Mouse (Mus musculus) MEL-GATA-1-ER (cell line): Measurements from ENCODE around the gene Rps13.
"Not testable (repeated sequence)": the region's sequence is repeated elsewhere in the genome, so short reads cannot be mapped to it uniquely, and the experiment has no call there.

Source experiments
- DNase-seq: peaks from one replicate; pipeline ENCODE4 v3.0.0-alpha.2; 2012; ENCODE audit warnings: low read depth; ENCODE audit errors: extremely low read depth

Gene Rps13

DNA sequence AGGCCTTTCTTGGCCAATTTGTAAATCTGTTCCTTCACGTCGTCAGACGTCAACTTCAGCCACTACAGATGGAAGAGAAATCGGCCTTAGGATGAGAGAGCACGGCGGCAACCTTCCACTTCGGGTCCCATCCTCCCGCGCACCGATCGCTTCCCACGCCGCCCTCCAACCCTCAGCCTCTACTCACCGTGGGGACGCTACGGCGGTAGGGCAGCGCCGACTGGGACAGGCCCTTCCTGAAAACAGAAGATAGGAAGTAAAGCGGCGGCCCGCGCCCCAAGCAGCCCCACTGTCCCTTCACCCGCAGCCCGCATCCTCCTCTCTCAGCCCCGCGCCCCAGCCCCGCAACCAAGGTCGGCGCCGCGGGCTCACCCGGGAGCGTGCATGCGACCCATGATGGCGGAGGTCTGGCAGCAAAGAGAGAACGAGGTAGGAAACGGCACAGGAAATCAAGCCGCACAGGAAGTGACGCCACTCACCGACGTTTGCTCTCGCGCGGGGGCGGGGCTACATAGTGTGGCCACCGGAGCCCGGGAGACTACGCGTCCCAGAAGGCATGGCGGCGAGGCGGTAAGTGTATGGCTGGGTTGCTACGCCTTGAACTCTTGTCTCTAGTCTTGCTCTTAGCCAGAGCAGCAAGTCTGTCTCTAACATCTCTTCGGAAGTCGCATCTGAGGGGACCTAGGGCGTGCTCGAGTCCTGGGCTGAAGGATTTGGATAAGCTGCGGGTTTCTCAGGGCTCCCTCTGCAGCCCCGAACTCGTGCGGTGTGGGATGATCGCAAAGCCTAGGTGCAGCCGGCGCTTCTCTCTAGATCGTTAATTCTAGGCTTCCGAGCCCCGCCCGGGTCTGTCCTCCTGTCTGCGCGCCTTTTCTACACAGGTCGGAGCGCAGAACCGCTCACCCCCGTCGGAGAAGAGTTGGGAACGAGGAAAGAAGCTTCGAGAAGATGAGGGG is at the start of gene Rps13:
Rps13 (minus strand) TSS at position 483 of the 956 bp plus-strand sequence.
- DNase-seq: peak; percentile 85

DNA sequence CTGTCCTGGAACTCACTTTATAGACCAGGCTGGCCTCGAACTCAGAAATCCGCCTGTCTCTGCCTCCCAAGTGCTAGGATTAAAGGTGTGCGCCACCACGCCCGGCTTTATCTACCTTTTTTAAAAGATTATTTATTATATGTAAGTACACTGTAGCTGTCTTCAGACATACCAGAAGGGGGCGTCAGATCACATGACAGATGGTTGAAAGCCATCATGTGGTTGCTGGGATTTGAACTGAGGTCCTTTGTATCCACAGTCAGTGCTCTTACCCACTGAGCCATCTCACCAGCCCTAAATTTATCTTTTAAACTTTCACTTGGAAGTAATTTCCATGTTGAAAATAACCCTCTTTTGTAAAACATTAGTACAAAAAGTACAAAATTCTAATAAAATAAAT is 45.2 kb upstream of the Rps13 start:
- DNase-seq: not testable (repeated sequence)

DNA sequence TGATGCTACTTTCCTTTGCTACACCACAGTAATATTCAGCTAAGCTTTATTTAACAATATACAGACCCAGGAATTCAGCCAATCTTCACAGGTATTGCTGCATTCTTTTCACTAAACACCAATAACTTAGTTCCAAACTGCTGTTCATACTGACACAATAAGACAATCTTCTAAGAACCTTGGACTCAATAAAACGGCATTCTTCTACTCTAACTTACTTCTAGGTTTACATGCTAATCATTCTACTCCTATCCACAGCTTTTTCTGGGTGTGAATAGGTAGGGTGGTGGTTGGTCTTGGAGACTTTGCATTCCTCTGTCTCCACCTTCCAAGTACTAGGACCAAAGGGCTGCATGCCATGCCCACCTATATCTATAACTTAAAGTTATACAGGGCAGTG is 40.3 kb upstream of the Rps13 start:
- DNase-seq: no peak

DNA sequence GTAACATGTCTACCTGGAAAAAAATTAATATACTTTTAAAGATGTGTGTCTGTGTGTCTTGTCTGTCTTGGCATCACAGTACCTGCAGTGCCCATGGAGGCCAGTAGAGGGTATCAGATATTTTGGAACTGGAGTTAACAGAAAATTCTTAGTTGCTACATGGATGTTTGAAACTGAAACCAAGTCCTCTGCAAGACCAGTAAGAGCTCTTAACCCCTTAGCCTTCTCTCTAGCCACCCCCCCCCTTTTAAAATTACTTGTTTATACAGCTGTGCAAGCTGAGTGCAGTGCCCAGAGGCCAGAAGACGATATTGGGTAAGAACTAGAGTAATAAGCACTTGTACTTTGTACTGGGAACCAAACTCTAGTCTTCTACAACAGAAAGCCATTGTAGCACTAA is 2.2 kb upstream of the Rps13 start:
- DNase-seq: peak; percentile 75

DNA sequence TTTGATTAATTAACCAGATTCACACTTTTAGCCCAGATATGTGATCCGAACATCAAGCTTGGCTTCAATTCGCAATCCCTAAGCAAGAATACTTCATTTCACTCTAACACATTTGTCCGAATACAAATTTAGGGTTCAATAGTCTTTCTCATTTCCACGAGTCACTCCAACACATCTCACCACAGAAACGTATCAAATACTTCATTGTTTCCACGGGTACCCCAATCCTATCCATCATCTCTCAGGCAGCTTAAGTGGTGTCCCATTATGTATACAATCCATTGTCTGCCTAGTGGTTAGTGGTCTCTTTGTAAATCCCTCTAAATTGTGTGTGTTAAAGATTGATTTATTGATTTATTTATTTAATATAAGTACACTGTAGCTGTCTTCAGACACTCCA is 1.1 kb upstream of the Rps13 start:
- no peak for DNase-seq

DNA sequence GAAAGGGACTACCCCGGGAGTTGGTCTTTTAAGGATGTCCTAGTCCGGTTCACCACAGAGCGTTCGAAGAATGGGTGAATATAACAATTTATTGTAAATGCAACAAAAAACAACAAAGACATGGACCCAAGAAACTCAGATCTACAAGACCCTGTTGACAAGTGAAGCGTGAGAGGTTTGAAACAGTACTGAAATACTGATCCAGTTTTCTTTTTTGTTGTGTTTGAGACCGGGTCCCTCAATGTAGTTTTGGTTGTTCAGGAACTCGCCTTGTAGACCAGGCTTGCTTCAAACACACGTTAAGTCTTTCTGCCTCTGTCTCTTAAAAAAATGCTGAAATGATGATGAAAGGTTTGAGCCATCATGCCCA is 659 bp upstream of the Rps13 start:
- DNase-seq: no peak

DNA sequence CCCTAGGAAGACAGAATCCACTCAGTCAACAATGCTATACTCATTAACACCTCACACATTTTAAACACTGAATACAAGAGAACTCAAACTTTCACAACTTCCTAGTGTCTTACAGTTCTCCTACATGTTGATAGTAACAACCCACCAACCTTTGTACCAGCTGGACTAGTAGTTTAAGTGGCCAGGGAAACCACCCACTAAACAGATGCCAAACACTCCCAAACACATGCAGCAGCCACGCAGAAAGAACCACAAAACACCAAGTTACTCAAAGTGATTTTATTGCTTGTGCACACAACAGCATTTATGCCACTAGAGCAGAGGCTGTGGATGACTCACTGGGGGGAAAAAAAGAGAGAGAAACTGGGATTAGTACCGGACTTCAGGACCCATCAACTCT is 2.7 kb downstream of the Rps13 start:
- DNase-seq: no peak

DNA sequence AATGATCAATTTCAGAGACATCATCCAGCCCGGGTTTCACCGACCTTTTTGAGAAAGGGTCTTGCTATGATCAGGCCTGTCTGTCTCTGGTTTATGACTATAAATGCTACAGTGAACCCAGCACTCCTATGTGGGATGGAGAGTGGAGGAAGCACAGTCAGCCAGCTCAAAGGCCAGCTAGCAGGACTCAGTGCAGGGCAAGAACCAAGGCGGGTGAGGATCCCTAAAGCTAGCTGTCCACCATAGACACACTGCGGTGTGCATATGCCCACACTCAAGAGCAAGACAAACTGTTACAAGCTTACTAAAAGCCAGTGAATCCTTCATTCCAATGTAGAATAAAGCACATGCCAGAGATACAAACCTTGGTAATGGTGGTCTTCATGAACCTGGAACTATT is 4.1 kb downstream of the Rps13 start:
- no peak for DNase-seq

DNA sequence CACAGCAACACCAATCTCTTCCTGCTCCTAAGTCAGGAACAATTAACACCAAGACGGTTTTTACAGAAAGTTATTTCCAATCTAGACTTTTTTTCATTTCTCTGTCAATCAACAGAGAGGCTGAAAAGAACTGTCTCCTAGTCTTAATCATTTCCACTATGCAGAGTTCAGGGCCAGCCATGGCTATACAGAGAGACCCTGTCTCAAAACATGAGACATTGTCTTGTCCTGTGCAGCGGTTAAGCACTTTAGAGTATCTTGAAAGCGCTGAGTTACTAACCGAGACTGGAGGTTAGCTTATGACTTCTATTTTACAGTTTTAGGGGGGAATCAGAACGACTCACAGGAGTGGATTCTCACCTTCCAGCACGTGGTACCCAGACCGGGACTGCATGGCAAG is 5.2 kb downstream of the Rps13 start:
- DNase-seq: no peak

DNA sequence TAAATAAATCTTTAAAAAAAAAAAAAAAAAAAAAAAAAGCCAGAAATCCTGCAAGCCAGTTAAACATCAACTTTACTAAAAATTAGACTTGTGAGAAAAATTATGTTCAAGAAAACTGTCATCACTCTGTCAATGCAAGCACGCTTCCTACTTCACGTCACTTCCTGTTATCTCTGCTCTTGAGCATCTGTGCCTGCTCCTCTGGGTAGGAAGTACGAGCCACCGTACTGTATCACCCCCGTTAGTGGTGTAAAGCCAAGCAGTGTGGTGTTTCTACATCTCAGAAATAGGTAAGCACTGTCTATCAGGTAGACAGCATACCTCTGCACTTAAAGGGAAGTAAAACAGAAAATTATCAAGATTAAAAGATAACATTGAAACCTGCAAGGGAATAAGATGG is 6.1 kb downstream of the Rps13 start:
- no peak for DNase-seq

DNA sequence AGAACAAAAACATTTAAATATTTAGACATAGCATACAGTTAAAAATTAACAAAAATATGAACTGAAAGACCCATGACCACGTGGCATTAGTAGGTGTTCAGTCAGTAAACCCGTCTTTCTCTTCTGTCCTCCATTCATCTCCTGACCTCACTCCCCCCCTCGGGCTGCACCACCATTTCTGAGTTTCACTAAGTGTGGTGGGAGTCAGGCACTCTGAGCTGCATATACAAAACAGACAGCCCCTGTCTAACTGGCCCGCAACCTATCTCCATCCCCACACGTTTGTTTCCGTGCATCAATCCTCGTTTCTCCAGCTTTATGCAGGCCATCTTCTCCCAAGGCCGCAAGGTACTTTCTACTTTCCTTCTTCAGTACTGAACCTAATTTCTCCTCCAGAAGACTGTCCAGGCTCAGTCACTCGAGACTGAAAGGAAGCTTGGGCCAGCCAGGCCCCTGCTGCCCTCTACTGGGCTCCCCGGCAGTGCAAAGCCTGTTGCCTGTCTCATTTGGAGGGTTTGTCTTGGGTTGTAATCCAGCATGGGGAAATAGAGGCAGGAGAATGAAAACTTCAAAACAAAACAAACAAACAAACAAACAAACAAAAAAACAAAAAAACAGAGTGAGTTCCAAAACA is 10.5 kb downstream of the Rps13 start:
- DNase-seq: no peak

DNA sequence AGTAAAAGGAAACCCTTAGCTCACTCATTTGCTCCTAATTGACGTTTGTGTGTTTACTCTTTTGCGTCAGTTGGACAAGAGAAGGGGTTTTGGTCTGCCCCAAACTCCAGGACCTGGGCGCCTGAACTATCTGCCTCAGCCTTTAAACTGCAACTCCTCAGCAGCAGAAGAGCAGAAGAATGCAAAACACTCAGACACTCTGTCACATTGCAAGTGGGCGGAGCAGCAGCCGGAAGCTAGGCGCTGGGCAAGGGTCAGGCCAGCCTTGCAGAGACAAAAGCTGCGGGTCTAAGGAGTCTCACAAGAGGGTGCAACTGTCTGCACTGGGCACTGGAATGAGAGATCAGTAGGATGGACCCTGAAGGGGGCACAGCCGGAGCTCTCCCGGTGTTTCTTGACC is 24.5 kb downstream of the Rps13 start:
- DNase-seq: peak; percentile 60

DNA sequence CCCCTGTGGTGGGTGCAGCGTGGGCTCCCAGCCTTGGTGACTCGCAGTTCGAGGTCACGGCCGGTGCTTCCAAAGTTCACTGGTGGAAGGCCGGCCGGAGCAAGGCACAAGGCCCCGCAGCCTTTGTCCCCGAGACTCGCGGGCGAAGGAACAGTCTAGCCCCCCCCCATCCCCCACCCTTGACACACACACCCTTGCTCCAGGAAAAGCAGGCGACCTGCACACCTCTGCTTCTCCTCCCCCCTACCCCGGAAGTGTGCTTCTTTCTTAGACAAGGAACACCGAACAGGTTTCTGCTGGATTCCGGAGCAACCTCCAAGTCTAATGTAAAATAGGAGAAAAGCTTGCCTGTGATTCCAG is 25.4 kb downstream of the Rps13 start:
- no peak for DNase-seq

DNA sequence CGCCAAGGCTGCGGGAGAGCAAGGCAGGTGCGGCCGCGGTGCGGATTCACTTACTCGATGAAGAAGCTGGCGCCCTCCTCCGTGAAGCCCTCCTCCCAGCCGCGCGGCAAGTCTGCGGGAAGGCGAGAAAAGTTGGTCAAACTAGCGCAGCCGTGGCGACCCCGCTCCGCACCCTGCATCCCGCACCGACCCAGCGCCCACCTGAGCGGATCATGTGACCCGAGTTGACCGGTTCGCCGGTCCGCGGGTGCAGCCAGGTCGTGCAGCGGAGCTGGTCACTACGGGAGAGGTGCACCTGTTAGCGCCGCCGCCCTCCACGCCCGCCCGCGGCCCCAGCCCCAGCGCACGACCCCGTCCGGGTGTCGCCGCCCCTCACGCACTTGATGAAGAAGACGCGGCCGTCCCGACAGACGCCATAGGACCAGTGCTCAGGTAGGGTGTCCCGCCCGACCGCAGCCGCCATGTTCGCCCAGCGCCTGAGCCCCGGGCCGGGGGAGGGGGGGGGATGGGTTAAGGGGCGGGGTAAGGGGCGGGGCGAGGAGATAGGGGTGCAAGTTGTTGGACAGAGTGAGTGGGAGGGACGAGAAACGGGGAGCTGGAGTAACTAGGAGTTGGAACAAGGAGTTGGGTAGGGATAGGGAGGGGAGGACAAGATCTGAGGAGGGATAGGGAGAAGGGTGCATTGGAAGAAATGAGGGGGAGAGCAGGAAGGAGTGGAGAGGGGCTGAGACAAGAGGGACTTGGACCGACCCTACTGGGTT is 25.9 kb downstream of the Rps13 start, which contains the start of gene Plekha7:
Plekha7 (minus strand) TSS at position 506 of the 761 bp plus-strand sequence.
- peak; percentile 65 for DNase-seq

DNA sequence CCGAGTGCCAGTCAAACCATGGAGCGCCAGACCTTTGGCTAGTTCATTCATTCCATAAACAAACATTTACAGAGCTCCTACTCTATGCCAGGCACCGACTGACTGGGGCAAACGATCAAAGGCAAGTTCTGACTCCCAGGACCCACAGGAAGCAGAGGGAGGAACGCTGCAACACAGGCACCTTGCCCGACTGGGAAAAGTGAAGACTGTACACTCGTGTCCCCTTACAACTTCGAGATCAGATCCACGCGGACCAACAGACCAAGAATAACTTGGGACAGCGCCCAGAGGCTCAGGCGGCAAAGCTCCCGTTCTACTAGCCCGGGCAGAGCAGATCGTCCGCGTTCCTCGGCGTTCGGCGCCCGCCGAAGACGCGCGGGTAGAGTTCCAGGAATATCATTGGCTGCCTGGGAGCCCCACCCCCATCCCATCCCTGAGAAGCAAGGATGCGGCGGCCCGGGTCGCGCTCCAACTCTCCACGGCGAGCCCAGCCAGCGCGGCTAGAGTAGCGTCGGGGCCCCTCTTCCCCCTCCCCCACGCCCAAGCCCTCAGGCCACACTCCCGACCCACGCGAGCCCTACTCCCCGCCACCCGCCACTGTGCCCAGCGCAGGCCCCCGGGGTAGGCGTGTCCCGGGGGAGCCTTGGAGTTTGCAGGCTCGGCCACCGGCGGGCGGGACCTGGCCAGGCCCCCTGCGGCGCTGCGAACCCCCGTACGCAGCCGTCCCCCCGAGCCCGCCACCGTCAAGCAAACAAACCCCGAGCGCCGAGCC is 26.7 kb downstream of the Rps13 start:
- no peak for DNase-seq

DNA sequence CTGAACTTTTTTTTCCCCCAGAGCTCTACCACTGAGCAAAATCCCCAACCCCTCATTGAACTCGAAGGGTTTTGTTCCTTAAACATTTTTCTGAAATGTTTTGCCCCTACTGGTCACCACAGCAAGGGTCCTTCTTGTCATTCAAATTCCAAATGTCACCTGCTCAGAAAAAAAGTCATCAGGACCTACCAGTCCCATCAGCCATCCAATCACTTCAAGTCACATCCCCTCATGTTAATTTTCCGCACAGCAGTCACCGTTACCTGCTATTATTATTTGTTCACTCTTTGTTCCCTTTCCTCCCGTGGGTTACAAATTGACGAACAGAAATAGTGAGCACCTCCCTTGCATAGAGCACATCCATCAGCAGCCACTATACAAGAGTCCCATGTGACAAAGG is 27.4 kb downstream of the Rps13 start:
- DNase-seq: no peak

DNA sequence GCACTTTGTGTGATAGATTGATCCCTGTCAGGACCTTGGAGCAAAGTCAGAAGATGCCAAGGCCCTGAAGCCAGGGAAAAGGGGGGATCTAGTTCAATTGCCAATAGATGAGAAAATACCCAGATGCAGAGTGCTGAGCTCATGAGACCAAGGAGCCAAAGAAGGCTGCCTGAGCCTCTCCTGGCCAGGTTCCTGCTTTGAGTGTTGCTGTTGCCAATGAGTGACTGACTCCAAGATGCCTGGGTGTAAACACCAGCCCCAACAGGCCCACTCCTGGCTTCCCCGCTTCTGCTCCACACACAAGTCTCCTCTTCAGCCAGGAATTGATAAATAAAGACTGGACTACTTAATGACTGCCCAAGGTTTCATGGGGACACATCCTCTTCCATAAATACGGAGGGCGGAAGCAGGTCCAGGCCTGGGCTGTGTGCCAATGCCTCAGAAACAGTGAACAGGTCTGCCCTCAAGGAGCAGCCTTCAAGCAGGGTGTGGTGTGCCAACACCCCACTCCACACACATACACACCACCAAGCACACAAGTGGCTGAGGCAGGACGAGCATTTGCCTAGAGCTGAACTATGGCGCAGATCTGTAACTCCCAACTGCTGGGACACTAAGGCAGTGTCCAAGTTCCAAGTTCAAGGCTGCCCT is 32.2 kb downstream of the Rps13 start:
- DNase-seq: no peak

DNA sequence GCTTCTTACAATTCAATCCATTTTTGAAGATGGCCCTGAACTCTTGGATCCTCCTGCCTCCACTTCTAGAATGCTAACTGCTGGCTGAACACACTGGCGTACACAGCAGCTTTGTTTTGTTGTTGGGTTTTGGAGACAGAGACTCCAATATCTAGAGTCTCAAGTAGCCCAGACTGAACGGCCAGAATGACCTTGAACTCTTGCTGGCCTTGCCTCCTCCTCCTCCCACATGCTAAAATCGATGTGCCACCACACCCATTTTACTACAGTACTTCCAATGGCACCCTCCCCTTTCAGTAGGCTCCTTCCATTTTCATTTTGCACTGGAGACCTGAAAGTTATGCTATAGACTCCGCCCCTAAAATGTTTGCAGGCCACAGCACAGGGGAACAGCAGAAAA is 32.9 kb downstream of the Rps13 start:
- DNase-seq: no peak

DNA sequence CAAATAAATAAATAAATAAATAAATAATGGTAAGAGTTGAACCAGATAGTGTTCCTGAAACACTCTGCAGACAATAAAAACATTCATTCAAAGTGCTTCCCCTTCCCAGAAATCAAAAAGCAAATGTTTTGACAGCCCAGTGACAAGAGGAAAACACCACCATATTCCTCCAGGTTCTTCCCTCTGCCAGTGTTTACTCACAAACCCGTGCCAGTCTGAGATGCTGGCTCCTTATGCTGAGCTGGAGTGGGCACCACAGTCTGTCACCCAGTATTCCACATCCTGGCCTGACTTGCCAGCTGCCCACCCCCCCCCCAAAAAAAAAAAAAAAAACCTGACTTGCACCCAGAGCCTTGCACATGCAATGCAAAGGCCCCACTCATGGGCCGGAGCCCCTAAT is 35.1 kb downstream of the Rps13 start:
- DNase-seq: no peak

DNA sequence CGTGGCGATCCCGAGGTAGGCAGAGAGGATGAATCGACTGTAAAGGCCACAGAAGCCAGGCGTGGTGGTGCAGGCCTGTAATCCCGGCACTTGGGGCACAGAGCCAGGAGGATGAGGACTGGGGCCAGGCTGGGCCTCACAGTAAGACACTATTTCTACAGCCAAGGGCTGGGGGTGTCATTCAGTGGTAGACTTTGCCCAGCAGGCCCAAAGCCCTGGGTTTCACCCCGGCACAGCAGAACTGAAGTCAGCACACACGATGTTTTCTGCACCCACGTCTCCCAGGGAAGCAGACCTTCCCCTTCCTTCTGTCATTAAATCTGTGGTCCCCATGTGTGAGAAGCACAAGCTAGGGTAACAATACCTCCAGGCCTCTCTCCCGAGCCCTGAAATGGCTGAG is 35.6 kb downstream of the Rps13 start:
- DNase-seq: no peak

DNA sequence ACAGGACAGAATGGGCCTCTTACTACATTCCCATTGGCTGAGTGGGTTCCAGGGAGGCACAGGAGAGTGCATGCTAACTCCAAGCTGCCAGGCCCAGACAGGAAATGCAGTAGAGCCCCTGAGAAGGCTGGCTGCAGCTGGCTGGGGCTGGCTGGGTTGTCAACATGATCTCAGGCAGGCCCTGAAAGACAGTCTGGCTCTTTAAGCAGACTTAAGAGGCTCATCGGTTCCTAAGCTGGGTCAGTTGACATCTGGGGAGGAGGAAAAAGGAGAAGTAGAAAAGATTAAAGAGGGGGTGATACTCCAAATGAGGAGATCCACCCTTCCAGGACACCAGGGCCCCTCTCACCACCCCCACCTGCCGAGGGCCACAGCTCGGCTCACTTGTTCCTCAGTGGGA is 39.0 kb downstream of the Rps13 start:
- DNase-seq: peak; percentile 70
